ENCODE assay signal across 11 mouse cellular contexts in genomic region chr4:130177087-130177486, GRCm38 (mm10). TPM values are rescaled to one million over a fixed set of nuclear protein-coding genes. Genes with fewer than 3 reads are reported as not detected.
DNase-seq lines count a peak whose midpoint lies in the region; ATAC-seq lines count a peak whose summit lies in the region.
"Had no signal": no experiment of that assay in that cellular context is flagged by ENCODE, and none has a peak within 500 bp of the region (broad histone marks: within the 10 kb centered on the region; RNA-seq: fewer than 3 reads in every experiment).

No protein-coding gene starts in this region.

- H3K4me2 ChIP-seq in heart, embryonic 15.5 days, result no peak overlapping the region
- H3K4me2 ChIP-seq in forebrain, embryonic 15.5 days (replicated peaks), result no peak overlapping the region

- WGBS in heart, embryonic 15.5 days, result 15% methylated on average over 4 of the region's 4 CpGs
- 64% methylated on average over 4 of the region's 4 CpGs for WGBS in forebrain, embryonic 15.5 days

- peak overlapping the region; percentile 13 for H3K27ac ChIP-seq in heart, embryonic 15.5 days
- no peak overlapping the region for H3K27ac ChIP-seq in forebrain, embryonic 15.5 days (replicated peaks)
- H3K27ac ChIP-seq: macrophage had no signal

- H3K9ac ChIP-seq in heart, embryonic 15.5 days, result no peak overlapping the region
- H3K9ac ChIP-seq in forebrain, embryonic 15.5 days (replicated peaks), result no peak overlapping the region

- H3K36me3 ChIP-seq in heart, embryonic 15.5 days, result no peaks in the 10 kb centered on the region
- no peaks in the 10 kb centered on the region for H3K36me3 ChIP-seq in forebrain, embryonic 15.5 days

- H3K27me3 ChIP-seq in heart, embryonic 15.5 days, result no peaks in the 10 kb centered on the region
- H3K27me3 ChIP-seq in forebrain, embryonic 15.5 days, result peaks cover 15% of the 10 kb centered on the region

- intact Hi-C loops in left cerebral cortex, postnatal 25 days (cut with DNase I), result no loop called here

- ATAC-seq in heart, embryonic 15.5 days (replicated peaks; ENCODE audit: insufficient number of reproducible peaks, insufficient read depth, low FRiP score, low read depth), result peak; percentile 23; the same call in 1 of the 2 replicates
- ATAC-seq in forebrain, embryonic 15.5 days (replicated peaks), result no peak
- no peak for ATAC-seq in megakaryocyte, adult 5-6 weeks (ENCODE audit: poor library complexity, severe bottlenecking)

- no peaks in the 10 kb centered on the region for H3K9me3 ChIP-seq in heart, embryonic 15.5 days (replicated peaks)
- H3K9me3 ChIP-seq in forebrain, embryonic 15.5 days, result no peaks in the 10 kb centered on the region

- no peak overlapping the region for H3K4me3 ChIP-seq in heart, embryonic 15.5 days
- no peak overlapping the region for H3K4me3 ChIP-seq in forebrain, embryonic 15.5 days

- peaks cover 65% of the 10 kb centered on the region for H3K4me1 ChIP-seq in heart, embryonic 15.5 days (replicated peaks)
- H3K4me1 ChIP-seq in forebrain, embryonic 15.5 days, result peaks cover 16% of the 10 kb centered on the region

- peak; percentile 81 for DNase-seq in 3T3-L1 (ENCODE audit: low read depth, low spot score)
- peak; percentile 77 for DNase-seq in adrenal gland, postnatal 10 days
- peak; percentile 68 to 83 for DNase-seq in kidney, postnatal 36 days
- DNase-seq in frontal cortex, postnatal 10 days (ENCODE audit: low spot score in 2 of 2), result no peak
- DNase-seq in left cerebral cortex, postnatal 25 days (ENCODE audit: low spot score in 2 of 2), result no peak

RNA-seq across cellular contexts. Expression of gene Tinagl1, which starts 2.2 kb away (rescaled TPM):
- total RNA-seq in adrenal gland, postnatal 10 days (2021), result 100 to 1,000 TPM in 1 of 2 experiments, 10 to 100 TPM in 1; 69.2 to 114 TPM
- polyA plus RNA-seq in heart, embryonic 15.5 days (2015; fragmentation: Nextera tagmentation; extraction: Ambion mirVana), result 52.0 and 57.2 TPM in 2 replicates
- polyA plus RNA-seq in forebrain, embryonic 15.5 days (2015; fragmentation: Nextera tagmentation; extraction: Ambion mirVana), result 3.7 and 5.6 TPM in 2 replicates
- total RNA-seq in left cerebral cortex, postnatal 25 days (2021), result 1 to 10 TPM; 8.0 to 9.2 TPM
- 11.4 and 12.3 TPM in 2 replicates for total RNA-seq in megakaryocyte, adult 5-6 weeks (2015)
- 8.3 and 13.7 TPM in 2 replicates for total RNA-seq in megakaryocyte, adult 5-6 weeks (2017)
- polyA plus RNA-seq: macrophage had no signal

RNA-seq across cellular contexts. Expression of gene Hcrtr1, which starts 37.9 kb away (rescaled TPM):
- total RNA-seq in adrenal gland, postnatal 10 days (2021), result 1 to 10 TPM in 1 of 2 experiments, under 1 TPM in 1; 0.78 to 1.7 TPM
- 0.13 TPM in 1 of 2 replicates, not detected in the other for polyA plus RNA-seq in heart, embryonic 15.5 days (2015; fragmentation: Nextera tagmentation; extraction: Ambion mirVana)
- 0.27 and 0.38 TPM in 2 replicates for polyA plus RNA-seq in forebrain, embryonic 15.5 days (2015; fragmentation: Nextera tagmentation; extraction: Ambion mirVana)
- total RNA-seq in left cerebral cortex, postnatal 25 days (2021), result 1 to 10 TPM; 2.2 to 2.7 TPM
- not detected in 2 replicates for total RNA-seq in megakaryocyte, adult 5-6 weeks (2015)
- not detected in 2 replicates for total RNA-seq in megakaryocyte, adult 5-6 weeks (2017)
- polyA plus RNA-seq: macrophage had no signal

RNA-seq across cellular contexts. Expression of gene Gm853, which starts 45.1 kb away (rescaled TPM):
- total RNA-seq in adrenal gland, postnatal 10 days (2021), result not detected
- polyA plus RNA-seq in heart, embryonic 15.5 days (2015; fragmentation: Nextera tagmentation; extraction: Ambion mirVana), result not detected in 2 replicates
- polyA plus RNA-seq in forebrain, embryonic 15.5 days (2015; fragmentation: Nextera tagmentation; extraction: Ambion mirVana), result 0.15 and 0.34 TPM in 2 replicates
- under 1 TPM in 1 of 2 experiments, not detected in 1; 0.16 TPM for total RNA-seq in left cerebral cortex, postnatal 25 days (2021)
- total RNA-seq in megakaryocyte, adult 5-6 weeks (2015), result not detected in 2 replicates
- total RNA-seq in megakaryocyte, adult 5-6 weeks (2017), result not detected in 2 replicates
- total RNA-seq: heart, postnatal 14 days had no signal
- polyA plus RNA-seq: cortical plate, adult 2 months; macrophage had no signal

Comparison
In these comparisons a context has a peak if more than half of its experiments do, and no peak if none do; other contexts are left out.
1. DNase-seq: peak in 3T3-L1 (single experiment), adrenal gland, postnatal 10 days (single experiment) and kidney, postnatal 36 days (2 of 2); none in frontal cortex, postnatal 10 days (0 of 2) and left cerebral cortex, postnatal 25 days (0 of 2).
2. RNA of gene Tinagl1, which starts 2.2 kb away (total RNA-seq): 69.2 to 114 TPM in adrenal gland, postnatal 10 days; 8.3 to 13.7 TPM in megakaryocyte, adult 5-6 weeks and 8.0 to 9.2 TPM in left cerebral cortex, postnatal 25 days; every median in the first group is over 4 times any median in the second.